Mouse (Mus musculus) stomach, embryonic 16.5 days (tissue): Measurements from ENCODE around the gene Ccdc91. TPM values are rescaled to one million over a fixed set of nuclear protein-coding genes. Genes with fewer than 3 reads are reported as not detected.

Experiments
- ATAC-seq: fragments of 200-750 bp; cut with Nextera tagmentation; 2 replicates; pipeline ENCODE4 v1.8.0; 2017; ENCODE audit warnings: moderate number of reproducible peaks, moderate TSS enrichment; ENCODE audit not compliant: insufficient read depth, low FRiP score
- H3K27ac ChIP-seq: fragments of 300-500 bp; sonication (generic); 2 replicates; pipeline ENCODE4 v1.5.1; 2014; ENCODE audit warnings: low read length
- H3K27me3 ChIP-seq: fragments of 300-500 bp; sonication (generic); 2 replicates; pipeline ENCODE4 v1.6.1; 2014; ENCODE audit warnings: low read length, control low read depth, mixed read lengths; ENCODE audit not compliant: control insufficient read depth, insufficient read depth
- H3K36me3 ChIP-seq: fragments of 300-500 bp; sonication (generic); 2 replicates; pipeline ENCODE4 v1.6.1; 2014; ENCODE audit warnings: low read length; ENCODE audit not compliant: control insufficient read depth, insufficient read depth
- H3K4me1 ChIP-seq: fragments of 300-500 bp; sonication (generic); 2 replicates; pipeline ENCODE4 v1.6.1; 2014; ENCODE audit warnings: low read length, control low read depth, mixed read lengths; ENCODE audit not compliant: control insufficient read depth, insufficient read depth
- H3K4me2 ChIP-seq: fragments of 300-500 bp; sonication (generic); 2 replicates; pipeline ENCODE4 v1.6.1; 2014; ENCODE audit warnings: low read depth, low read length, mixed read lengths
- H3K4me3 ChIP-seq: fragments of 300-500 bp; sonication (generic); replicated peaks from 2 replicates; pipeline ENCODE4 v1.5.1; 2014; ENCODE audit warnings: mild to moderate bottlenecking, low read length
- H3K9ac ChIP-seq: fragments of 300-500 bp; sonication (generic); 2 replicates; pipeline ENCODE4 v1.6.1; 2014; ENCODE audit warnings: low read length
- H3K9me3 ChIP-seq: fragments of 300-500 bp; sonication (generic); replicated peaks from 2 replicates; pipeline ENCODE4 v1.6.1; 2016; ENCODE audit warnings: low read length, control low read depth; ENCODE audit not compliant: control insufficient read depth
- WGBS: fragments of 180-500 bp; shearing (Covaris S2); extraction: QIAGEN DNeasy Blood & Tissue Kit; methylation state at CpG from one replicate; pipeline ENCODE4 v1.1.7; 2014; 5-methylcytosine and 5-hydroxymethylcytosine counted together
- polyA plus RNA-seq: library from polyadenylated mRNA; unstranded; fragments of >200 nt; fragmentation: Nextera tagmentation; extraction: Ambion mirVana; gene quantifications from 2 replicates; pipeline ENCODE4 v1.2.1, GENCODE M21; 2015

Gene Ccdc91
- polyA plus RNA-seq, 1 experiment from 2014 or later: 26.4 TPM

DNA sequence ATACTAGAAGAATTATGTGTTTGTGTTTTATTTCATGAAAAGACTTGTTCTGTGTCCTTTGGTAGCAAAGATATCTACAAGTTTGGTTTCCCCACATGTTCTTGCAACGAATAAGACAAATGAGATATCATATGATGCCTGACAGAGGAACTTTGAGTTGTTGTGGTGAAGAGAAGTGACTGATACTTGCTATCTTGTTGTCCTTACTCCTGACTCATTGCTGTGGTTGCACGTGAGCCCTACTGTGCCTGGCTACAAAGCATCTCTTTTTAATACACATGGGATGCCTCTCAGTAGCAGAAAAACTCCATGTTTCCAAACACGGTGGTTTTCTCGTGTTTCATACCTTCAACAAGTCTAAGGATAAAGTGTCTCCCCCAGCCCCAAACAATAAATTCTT, 186.2 kb downstream of the Ccdc91 start:
- H3K9ac ChIP-seq: no peak overlapping the region
- WGBS: 70% methylated on average over 4 of the region's 4 CpGs
- no peak overlapping the region for H3K27ac ChIP-seq
- H3K4me2 ChIP-seq: no peak overlapping the region
- H3K4me1 ChIP-seq: no peaks in the 10 kb centered on the region
- no peaks in the 10 kb centered on the region for H3K36me3 ChIP-seq
- no peaks in the 10 kb centered on the region for H3K27me3 ChIP-seq
- H3K9me3 ChIP-seq: no peaks in the 10 kb centered on the region
- H3K4me3 ChIP-seq: no peak overlapping the region
- ATAC-seq: no peak

DNA sequence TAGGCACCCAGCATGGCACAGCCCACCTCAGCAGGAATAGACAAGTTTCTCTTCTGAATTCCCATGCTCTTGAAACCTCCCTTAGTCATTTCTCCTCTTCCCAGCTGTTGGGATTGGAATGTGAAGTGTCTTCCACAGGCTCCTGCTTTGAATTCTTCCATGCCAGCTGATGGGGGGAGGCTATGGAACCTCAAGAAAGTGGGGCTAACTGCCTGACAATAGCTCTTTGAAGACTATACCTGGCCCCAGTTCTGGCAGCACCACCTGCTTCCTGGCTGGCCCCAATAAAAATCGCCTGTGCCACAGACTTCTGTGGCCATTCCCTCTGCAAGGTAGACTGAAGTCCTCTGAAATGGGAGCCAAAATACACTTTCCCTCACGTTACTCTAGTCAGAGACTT, 187.0 kb downstream of the Ccdc91 start:
- H3K9me3 ChIP-seq: no peaks in the 10 kb centered on the region
- ATAC-seq: no peak
- no peaks in the 10 kb centered on the region for H3K36me3 ChIP-seq
- H3K9ac ChIP-seq: no peak overlapping the region
- no peaks in the 10 kb centered on the region for H3K4me1 ChIP-seq
- H3K4me2 ChIP-seq: no peak overlapping the region
- 82% methylated on average over 2 of the region's 2 CpGs for WGBS
- no peaks in the 10 kb centered on the region for H3K27me3 ChIP-seq
- H3K4me3 ChIP-seq: no peak overlapping the region
- H3K27ac ChIP-seq: no peak overlapping the region

DNA sequence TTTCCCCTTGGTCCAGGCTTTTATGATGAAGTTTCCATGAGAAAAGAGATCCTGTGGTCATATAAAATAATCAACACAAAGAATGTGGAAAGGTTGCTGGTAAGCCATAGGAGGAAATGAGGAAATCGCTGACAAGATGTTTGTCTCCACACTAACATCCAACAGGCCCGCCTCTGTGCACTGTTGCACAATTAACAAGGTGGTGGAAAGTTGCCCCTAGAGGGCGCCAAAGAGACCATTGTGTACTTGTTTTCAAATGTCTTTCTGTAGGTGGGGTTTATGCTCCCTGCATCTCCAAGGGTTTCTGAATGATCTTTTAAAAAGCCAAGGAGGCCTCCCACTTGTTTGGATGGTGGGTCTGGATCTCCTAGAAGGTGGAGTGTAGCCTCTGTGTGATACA, 188.7 kb downstream of the Ccdc91 start:
- no peaks in the 10 kb centered on the region for H3K4me1 ChIP-seq
- no peaks in the 10 kb centered on the region for H3K36me3 ChIP-seq
- H3K4me2 ChIP-seq: no peak overlapping the region
- WGBS: 51% methylated on average over 3 of the region's 3 CpGs
- H3K9ac ChIP-seq: no peak overlapping the region
- no peak for ATAC-seq
- no peak overlapping the region for H3K27ac ChIP-seq
- H3K27me3 ChIP-seq: no peaks in the 10 kb centered on the region
- no peak overlapping the region for H3K4me3 ChIP-seq
- no peaks in the 10 kb centered on the region for H3K9me3 ChIP-seq

DNA sequence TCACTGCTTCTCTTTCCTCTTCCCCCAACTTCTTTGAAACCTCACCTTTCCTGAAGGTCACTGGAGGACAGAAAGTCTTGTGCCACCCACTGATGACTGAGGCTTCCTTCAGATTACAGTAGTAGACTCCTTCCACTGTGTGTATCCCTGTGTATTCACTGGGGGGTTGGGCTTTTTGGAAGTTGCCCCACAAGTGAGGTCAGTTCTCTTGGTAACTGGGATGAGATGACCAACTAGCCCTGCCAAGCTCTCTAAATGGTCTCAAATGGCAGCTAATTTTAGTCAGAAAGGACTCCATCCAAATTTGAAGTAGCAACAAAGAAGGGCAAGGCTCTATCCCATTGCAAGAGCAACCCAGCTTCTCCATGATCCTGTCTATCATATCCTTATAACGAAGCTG, 195.7 kb downstream of the Ccdc91 start:
- Histone ChIP-seq H3K4me1 (no peaks in the 10 kb centered on the region), H3K27ac (no peak overlapping the region), H3K9me3 (no peaks in the 10 kb centered on the region), H3K27me3 (no peaks in the 10 kb centered on the region), H3K4me3 (no peak overlapping the region), H3K9ac (no peak overlapping the region), H3K4me2 (no peak overlapping the region), H3K36me3 (no peaks in the 10 kb centered on the region)
- ATAC-seq: no peak
- WGBS: 89% methylated on average over 1 of the region's 1 CpGs

DNA sequence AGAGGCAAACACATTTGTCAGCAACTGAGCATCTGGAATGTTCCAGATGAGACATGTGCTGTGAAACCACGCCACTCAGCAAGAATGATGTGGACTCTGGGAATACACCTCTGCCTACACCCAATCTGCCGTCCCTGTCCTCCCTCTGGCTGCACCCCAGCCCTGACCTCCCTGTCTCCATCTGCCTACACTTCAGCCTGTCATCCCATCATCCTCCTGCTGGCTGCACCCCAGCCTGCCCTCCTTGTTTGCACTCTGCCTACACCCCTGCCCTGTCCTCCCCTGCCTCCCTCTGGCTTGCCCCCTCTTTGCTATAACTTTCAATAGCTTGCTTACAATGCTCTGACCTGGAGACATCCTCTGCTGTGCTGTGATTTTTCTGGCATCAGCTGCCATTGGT, 196.9 kb downstream of the Ccdc91 start:
- Histone ChIP-seq H3K4me1 (no peaks in the 10 kb centered on the region), H3K27ac (no peak overlapping the region), H3K4me2 (no peak overlapping the region), H3K4me3 (no peak overlapping the region), H3K9ac (no peak overlapping the region), H3K36me3 (no peaks in the 10 kb centered on the region), H3K9me3 (no peaks in the 10 kb centered on the region), H3K27me3 (no peaks in the 10 kb centered on the region)
- no peak for ATAC-seq
- WGBS: 38% methylated on average over 2 of the region's 2 CpGs

DNA sequence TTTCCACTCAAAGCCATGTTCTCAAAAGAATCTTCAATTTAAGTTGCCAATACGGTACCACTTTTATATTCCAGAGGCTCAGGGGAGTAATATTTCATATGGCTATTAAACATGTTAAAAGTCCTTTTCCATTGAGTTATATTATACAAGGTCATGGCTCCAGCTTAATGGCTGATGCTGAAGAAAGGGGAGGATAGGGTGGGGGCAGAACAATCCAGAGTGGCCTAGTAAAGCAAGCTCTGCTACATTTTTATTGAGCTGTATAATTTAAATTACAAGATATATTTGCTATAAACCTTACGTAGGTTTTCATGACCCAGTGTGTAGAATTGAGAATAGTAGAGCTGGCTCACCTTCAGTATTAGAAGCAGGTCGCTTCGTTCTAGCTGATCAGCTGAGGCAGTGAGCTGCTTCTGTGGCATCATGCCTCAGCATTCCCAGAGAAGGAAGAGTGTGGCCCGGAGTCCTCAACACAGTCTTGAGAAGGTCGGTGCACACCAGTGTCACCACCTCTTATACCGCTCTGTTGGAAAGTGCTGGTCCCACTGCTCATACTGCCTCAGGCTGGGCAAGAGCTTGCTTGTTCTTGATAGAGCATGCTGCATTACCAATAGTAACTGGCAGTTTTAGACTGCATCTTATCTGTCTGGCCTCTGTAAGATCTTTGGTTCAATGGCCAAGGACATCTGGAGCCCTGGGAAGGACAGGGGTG, 199.6 kb downstream of the Ccdc91 start:
- Histone ChIP-seq H3K4me2 (no peak overlapping the region), H3K4me3 (no peak overlapping the region), H3K36me3 (no peaks in the 10 kb centered on the region), H3K9ac (no peak overlapping the region), H3K4me1 (no peaks in the 10 kb centered on the region), H3K27me3 (no peaks in the 10 kb centered on the region), H3K27ac (no peak overlapping the region), H3K9me3 (no peaks in the 10 kb centered on the region)
- WGBS: 80% methylated on average over 7 of the region's 7 CpGs
- no peak for ATAC-seq

DNA sequence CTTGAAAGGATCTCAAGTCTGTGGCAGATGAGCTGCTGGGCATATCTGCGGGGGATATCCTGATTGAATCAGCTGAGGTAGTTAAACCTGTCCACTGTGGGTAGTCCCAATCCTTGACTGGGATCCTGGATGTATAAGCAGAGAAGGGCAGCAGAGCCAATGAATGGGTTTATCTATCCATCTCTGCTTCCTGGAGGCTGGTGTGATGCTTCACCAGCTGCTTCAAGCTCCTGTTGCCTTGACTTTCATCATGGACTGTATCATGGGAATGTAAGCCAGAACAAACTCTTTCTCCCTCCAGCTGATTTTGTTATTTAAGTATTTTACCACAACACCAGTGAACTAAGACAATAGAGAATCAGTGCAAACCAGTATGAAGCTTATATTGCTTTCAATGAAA, 200.6 kb downstream of the Ccdc91 start:
- ATAC-seq: no peak
- Histone ChIP-seq H3K9ac (no peak overlapping the region), H3K27me3 (no peaks in the 10 kb centered on the region), H3K9me3 (no peaks in the 10 kb centered on the region), H3K4me3 (no peak overlapping the region), H3K27ac (no peak overlapping the region), H3K4me1 (no peaks in the 10 kb centered on the region), H3K4me2 (no peak overlapping the region), H3K36me3 (no peaks in the 10 kb centered on the region)
- WGBS: 93% methylated on average over 1 of the region's 1 CpGs

Other genes with a start within 250 kb of the Ccdc91 start
- gene Pthlh, start 211.6 kb upstream of the Ccdc91 start, polyA plus RNA-seq: 3.6 and 3.9 TPM in 2 replicates